Mouse (Mus musculus): ENCODE results near the gene Car10.

DNA sequence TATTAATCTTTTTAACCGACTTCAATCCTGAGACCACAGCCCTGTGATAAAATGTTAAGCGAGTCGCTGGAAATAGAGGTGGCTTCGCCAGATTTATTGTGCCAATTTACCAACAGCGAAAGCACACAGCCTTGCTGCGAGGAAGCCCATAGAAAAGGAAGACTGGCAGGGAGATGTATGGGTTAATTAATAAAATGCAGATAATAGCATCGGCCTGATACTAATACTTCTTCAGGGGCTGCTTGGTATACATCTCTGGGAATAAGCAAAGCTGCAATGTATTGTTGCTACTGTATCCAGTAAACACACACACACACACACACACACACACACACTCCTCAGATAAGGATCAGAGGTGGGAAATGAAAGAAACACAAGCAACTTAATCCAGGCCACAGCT lies 462.7 kb downstream of the Car10 start:
- no peak for TF ChIP-seq CTCF (IDR thresholded peaks at IDR 0.05; ENCODE audit: low read depth, low read length)
- TF ChIP-seq POLR2A (IDR thresholded peaks at IDR 0.05; ENCODE audit: borderline replicate concordance, low read depth, low read length): no peak

All from bone marrow macrophage, adult 2 months (primary cell).